Mouse (Mus musculus) heart, embryonic 16.5 days (tissue): ENCODE measurements around the gene Ddx54. TPM values are rescaled to one million over a fixed set of nuclear protein-coding genes. Genes with fewer than 3 reads are reported as not detected.

Experiments
- ATAC-seq: fragments of 200-750 bp; cut with Nextera tagmentation; replicated peaks from 2 replicates; pipeline ENCODE4 v1.8.0; 2017; ENCODE audit warnings: moderate number of reproducible peaks; ENCODE audit not compliant: insufficient read depth, low FRiP score; ENCODE audit errors: extremely low read depth
- H3K27ac ChIP-seq: fragments of 300-500 bp; sonication (generic); 2 replicates; pipeline ENCODE4 v1.5.1; 2014; ENCODE audit warnings: mild to moderate bottlenecking, low read length, control low read depth, moderate library complexity
- H3K27me3 ChIP-seq: fragments of 300-500 bp; sonication (generic); 2 replicates; pipeline ENCODE4 v1.6.1; 2014; ENCODE audit warnings: low read length, mixed read lengths; ENCODE audit not compliant: control insufficient read depth, insufficient read depth
- H3K36me3 ChIP-seq: fragments of 300-500 bp; sonication (generic); 2 replicates; pipeline ENCODE4 v1.6.1; 2014; ENCODE audit not compliant: control insufficient read depth, insufficient read depth
- H3K4me1 ChIP-seq: fragments of 300-500 bp; sonication (generic); 2 replicates; pipeline ENCODE4 v1.6.1; 2014; ENCODE audit warnings: low read length, mixed read lengths; ENCODE audit not compliant: control insufficient read depth, insufficient read depth
- H3K4me2 ChIP-seq: fragments of 300-500 bp; sonication (generic); 2 replicates; pipeline ENCODE4 v1.6.1; 2014; ENCODE audit warnings: low read depth, mild to moderate bottlenecking, control low read depth, low read length
- H3K4me3 ChIP-seq: fragments of 300-500 bp; sonication (generic); 2 replicates; pipeline ENCODE4 v1.5.1; 2014; ENCODE audit warnings: mild to moderate bottlenecking, control low read depth, low read length
- H3K9ac ChIP-seq: fragments of 300-500 bp; sonication (generic); 2 replicates; pipeline ENCODE4 v1.6.1; 2014; ENCODE audit warnings: low read length, control low read depth
- H3K9me3 ChIP-seq: fragments of 300-500 bp; sonication (generic); replicated peaks from 2 replicates; pipeline ENCODE4 v1.6.1; 2016; ENCODE audit warnings: low read length; ENCODE audit not compliant: control insufficient read depth
- WGBS: fragments of 180-500 bp; shearing (Covaris S2); extraction: QIAGEN DNeasy Blood & Tissue Kit; methylation state at CpG from one replicate; pipeline ENCODE4 v1.1.7; 2014; 5-methylcytosine and 5-hydroxymethylcytosine counted together
- polyA plus RNA-seq: library from polyadenylated mRNA; unstranded; fragments of >200 nt; fragmentation: Nextera tagmentation; extraction: Ambion mirVana; gene quantifications from 2 replicates; pipeline ENCODE4 v1.2.1, GENCODE M21; 2015

The Ddx54 gene
- polyA plus RNA-seq, 1 experiment from 2014 or later = 35.0 TPM

DNA sequence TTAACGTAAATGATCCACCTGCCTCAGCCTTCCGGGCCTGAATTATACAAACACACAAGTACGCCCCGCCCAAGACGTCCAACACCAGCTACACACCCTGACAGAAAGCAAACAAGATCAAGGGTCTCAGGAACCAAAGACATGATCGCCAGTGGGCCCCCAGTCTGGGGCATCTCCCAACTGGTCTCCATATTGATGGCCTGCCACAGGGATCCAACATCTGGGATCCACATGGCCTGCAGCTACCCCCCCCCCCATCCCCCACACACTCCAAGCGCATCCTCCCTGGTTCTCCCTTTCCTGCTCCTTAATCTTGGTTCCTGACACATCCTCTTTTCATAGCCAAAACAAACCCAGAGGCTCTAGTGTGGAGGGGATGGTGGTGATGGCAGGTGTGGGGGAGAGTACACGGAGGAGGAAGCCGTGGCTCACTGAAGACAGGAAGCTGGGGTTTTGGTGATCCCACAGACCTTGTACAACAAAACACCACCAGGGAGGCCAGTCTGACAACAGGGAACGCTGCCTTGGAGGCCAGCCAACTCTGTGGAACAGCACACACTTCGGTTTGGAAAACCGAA, 33.9 kb upstream of the Ddx54 start:
- H3K9me3 ChIP-seq = no peaks in the 10 kb centered on the region
- H3K27me3 ChIP-seq = no peaks in the 10 kb centered on the region
- H3K4me2 ChIP-seq = peak overlapping the region; percentile 42
- peak overlapping the region; percentile 78 for H3K27ac ChIP-seq
- peaks cover 22% of the 10 kb centered on the region for H3K4me1 ChIP-seq
- H3K4me3 ChIP-seq = no peak overlapping the region
- peak; percentile 61 for ATAC-seq
- 0 out of 2 replicates have a peak overlapping the region, but pooled peaks have one; percentile 9 for H3K9ac ChIP-seq
- WGBS = 44% methylated on average over 12 of the region's 12 CpGs
- peaks cover 12% of the 10 kb centered on the region; the same call in 1 of the 2 replicates for H3K36me3 ChIP-seq

DNA sequence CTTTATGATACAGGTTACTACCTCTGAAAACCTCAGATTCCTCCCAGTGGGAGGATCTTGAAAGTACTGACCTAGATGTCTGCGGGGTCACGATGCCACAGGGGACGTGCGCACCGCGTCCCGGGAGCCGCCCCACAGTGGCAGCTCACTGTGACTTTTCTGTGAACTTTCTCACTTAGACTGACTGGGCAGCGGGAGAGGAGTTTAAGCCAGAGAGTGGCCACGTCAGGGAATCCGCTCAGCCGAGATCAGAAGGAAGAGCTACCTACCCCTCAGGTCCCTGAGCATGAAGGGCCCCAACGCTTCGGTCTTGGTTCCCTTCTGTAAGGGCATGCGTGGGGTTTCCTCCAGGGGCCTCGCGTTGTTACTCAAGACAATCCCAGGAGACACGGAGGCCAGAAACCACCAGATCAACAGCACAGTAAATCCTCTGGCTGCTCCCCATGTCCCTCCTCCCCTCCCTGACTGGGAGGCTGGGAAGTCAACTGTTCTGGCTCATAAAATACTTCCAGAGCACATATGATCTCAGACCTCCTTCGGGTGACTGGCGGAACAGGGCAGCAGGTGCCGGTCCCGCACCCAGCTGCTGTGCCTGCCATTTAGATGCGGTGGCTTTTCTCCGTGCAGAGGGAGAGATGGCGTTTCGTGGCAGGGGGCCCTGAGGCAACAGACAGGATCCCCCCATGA, 33.2 kb upstream of the Ddx54 start:
- peaks cover 22% of the 10 kb centered on the region for H3K4me1 ChIP-seq
- H3K9me3 ChIP-seq = no peaks in the 10 kb centered on the region
- H3K9ac ChIP-seq = 0 out of 2 replicates have a peak overlapping the region, but pooled peaks have one; percentile 9
- no peak overlapping the region for H3K4me3 ChIP-seq
- ATAC-seq = no peak
- peak overlapping the region; percentile 78 for H3K27ac ChIP-seq
- no peaks in the 10 kb centered on the region for H3K27me3 ChIP-seq
- H3K4me2 ChIP-seq = peak overlapping the region; percentile 42
- 50% methylated on average over 26 of the region's 26 CpGs for WGBS
- H3K36me3 ChIP-seq = peaks cover 19% of the 10 kb centered on the region

DNA sequence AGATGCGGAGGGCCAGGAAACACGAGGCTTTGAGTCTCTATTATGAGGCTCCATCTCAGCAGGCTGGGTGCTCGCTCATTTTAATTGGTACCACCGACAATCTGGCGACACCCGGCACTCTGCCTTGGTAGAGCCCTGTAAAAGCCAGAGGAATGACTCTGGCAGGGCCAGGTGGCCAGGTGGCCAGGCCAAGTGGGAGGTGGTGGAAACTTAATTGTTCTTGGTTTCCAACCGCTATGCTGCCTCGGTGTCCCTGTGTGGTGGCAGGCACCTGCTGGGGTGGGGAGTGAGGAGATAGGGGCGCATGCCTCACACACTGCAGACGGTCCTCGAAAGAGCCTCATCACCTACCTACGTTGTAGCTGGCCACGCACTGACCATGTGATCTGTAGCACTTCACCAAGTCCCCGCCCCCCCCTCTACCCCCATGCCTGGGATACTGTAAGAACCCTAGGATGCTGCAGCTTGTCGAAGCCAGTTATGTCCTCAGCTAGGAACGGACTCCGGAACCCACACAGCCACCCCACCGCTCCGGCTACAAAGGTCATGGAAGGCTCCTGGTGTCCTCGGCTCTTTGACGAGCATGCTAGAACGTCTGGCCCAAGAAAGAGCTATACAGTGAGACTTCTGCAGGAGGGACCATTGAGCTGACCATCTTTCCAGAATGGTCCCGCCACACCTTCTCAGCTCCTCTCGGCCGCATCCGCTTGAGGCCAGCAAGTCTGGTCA, 32.5 kb upstream of the Ddx54 start:
- no peak overlapping the region for H3K4me3 ChIP-seq
- H3K36me3 ChIP-seq = peaks cover 26% of the 10 kb centered on the region
- no peaks in the 10 kb centered on the region for H3K9me3 ChIP-seq
- no peak overlapping the region; the same call in 1 of the 2 replicates for H3K27ac ChIP-seq
- H3K27me3 ChIP-seq = no peaks in the 10 kb centered on the region
- no peak overlapping the region for H3K9ac ChIP-seq
- WGBS = 86% methylated on average over 26 of the region's 26 CpGs
- no peak for ATAC-seq
- peaks cover 22% of the 10 kb centered on the region for H3K4me1 ChIP-seq
- H3K4me2 ChIP-seq = no peak overlapping the region

DNA sequence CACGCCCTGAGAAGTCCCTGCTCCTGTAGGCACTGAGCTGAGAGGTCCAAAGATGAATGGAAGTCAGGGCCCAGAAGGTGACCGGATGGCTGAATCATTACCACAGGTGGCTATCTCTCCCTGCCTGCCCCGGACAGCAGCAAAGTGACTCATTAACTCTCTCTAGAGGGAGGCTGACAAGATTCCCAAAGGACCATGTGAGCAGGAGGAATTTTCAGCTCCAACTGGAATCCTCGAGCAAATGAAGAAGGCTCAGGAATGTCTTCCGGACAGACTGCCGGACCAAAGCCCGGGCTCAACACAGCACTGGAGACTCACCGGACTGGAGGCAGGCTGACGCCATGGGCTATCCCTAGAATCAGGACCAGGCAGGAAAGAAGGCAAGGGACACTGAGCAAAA, 30.5 kb upstream of the Ddx54 start:
- peaks cover 27% of the 10 kb centered on the region for H3K36me3 ChIP-seq
- ATAC-seq = no peak

DNA sequence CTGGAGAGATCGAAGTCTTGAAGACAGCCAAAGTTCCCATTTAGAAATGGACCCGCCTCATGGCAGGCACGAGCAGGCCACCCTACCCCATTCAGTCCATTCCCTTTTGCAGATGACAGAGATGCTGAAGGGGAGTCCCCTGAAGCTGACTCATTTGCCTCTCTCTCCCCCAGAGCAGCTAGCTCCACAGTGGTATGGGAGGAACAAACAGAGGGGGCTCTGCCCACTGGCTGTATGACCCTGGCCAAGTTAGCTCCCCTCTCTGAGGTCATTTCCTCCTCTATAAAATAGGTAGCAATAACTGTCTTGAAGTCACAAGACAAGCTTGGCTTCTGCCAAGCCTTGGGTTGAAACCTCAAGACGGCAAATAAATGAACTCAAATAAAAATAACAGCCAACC, 29.0 kb upstream of the Ddx54 start:
- no peak overlapping the region for H3K4me2 ChIP-seq
- no peak overlapping the region for H3K4me3 ChIP-seq
- H3K9me3 ChIP-seq = no peaks in the 10 kb centered on the region
- H3K4me1 ChIP-seq = peaks cover 32% of the 10 kb centered on the region
- no peak for ATAC-seq
- H3K27me3 ChIP-seq = no peaks in the 10 kb centered on the region
- no peak overlapping the region for H3K9ac ChIP-seq
- H3K36me3 ChIP-seq = peaks cover 27% of the 10 kb centered on the region
- no peak overlapping the region for H3K27ac ChIP-seq
- WGBS = 86% methylated on average over 4 of the region's 4 CpGs

More for the DNA sequence above, 30.5 kb upstream of the Ddx54 start:
- Histone ChIP-seq H3K4me3 (no peak overlapping the region), H3K27me3 (no peaks in the 10 kb centered on the region), H3K27ac (no peak overlapping the region), H3K9ac (no peak overlapping the region), H3K9me3 (no peaks in the 10 kb centered on the region), H3K4me1 (peaks cover 32% of the 10 kb centered on the region), H3K4me2 (no peak overlapping the region)
- WGBS = 59% methylated on average over 9 of the region's 9 CpGs

DNA sequence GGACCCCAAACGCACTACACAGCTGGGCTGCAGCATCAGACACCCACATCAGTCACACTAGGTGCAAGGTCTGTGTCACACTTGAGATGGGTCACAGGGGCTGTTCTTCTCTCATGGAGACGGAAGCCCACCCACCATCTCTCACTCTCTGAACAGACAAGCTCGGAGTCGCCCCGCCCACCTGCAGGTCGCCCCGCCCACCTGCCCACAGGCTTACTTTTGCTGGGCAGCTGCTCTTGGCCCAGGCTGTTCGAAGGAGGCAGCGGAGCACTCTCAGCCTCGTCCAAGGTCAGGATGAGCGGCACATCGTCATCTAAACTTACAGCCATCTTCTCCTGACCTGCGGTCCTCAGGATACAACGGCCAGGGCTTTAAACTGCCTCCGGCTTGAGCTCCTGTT, 27.6 kb upstream of the Ddx54 start:
- ATAC-seq = no peak
- H3K27me3 ChIP-seq = no peaks in the 10 kb centered on the region
- WGBS = 62% methylated on average over 15 of the region's 15 CpGs
- no peak overlapping the region for H3K9ac ChIP-seq
- no peak overlapping the region for H3K4me2 ChIP-seq
- no peak overlapping the region for H3K4me3 ChIP-seq
- no peak overlapping the region for H3K27ac ChIP-seq
- H3K9me3 ChIP-seq = no peaks in the 10 kb centered on the region
- H3K4me1 ChIP-seq = peaks cover 22% of the 10 kb centered on the region
- H3K36me3 ChIP-seq = peaks cover 27% of the 10 kb centered on the region

DNA sequence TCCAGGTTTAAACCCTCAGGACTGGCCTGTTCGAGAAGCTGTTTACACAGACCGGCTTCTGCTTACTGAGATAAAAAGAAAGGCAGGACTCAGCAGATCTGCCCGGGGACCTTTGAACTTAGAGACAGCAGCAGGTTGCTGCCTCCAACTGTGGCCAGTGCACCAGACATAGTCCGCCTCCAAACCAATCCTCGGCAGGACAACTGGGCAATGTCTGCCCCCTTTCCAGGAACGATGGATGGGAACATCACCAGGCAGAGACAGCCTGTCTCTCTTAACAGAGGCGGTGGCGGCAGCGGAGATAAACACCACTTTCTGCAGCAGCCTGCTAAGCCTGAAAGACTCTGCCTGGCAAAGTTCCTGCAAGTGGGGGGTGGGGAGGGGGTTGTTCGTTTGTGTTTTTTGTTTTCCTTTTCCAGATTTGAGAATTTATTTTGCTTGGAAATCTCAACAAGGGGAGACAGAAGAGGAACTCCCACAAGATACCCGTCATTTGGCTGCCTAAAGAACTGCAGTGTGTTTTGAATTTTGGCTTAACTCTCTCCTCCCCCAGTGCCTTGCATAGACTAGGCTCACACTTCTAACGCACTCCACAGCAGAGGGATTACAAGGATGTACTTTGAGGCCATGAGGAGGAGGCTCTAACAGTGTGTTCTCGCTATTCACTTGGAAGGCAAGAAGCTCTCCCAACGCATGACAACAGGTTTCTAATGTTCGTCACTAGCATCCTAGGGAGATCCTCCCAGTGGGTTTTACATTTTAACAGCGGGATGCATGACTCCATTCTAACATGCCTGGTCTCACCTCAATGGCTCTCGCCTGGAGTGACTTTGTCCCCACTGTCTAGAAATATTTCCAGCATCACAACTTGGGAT, 25.6 kb upstream of the Ddx54 start:
- no peak for ATAC-seq
- H3K36me3 ChIP-seq = peaks cover 23% of the 10 kb centered on the region

DNA sequence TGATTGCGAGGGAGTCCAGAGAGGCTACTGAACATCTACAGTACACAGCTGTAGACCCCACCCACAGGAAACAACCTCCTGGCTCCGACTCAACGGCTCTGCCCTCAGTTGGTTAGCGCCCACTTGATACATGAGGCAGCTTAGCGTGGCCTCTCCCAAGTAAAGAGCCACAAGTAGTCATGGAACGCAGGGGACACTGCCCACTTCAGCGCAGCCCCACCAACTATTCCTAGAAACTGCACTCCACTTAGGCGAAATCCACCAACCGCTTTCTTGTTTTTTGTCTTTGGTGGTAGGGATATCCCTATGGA, 25.0 kb upstream of the Ddx54 start:
- peak overlapping the region; percentile 88 for H3K9ac ChIP-seq
- WGBS = 16% methylated on average over 9 of the region's 9 CpGs
- H3K27me3 ChIP-seq = no peaks in the 10 kb centered on the region
- peak overlapping the region; percentile 79 for H3K4me3 ChIP-seq
- peaks cover 22% of the 10 kb centered on the region for H3K4me1 ChIP-seq
- peaks cover 5% of the 10 kb centered on the region; the same call in 1 of the 2 replicates for H3K9me3 ChIP-seq
- H3K4me2 ChIP-seq = peak overlapping the region; percentile 81
- no peak for ATAC-seq
- H3K36me3 ChIP-seq = peaks cover 23% of the 10 kb centered on the region
- H3K27ac ChIP-seq = peak overlapping the region; percentile 74

More for the DNA sequence above, 25.6 kb upstream of the Ddx54 start:
- Histone ChIP-seq H3K27me3 (no peaks in the 10 kb centered on the region), H3K4me2 (peak overlapping the region; percentile 81), H3K9me3 (0 out of 2 replicates have a peak, but pooled peaks cover 2% of the 10 kb centered on the region), H3K4me3 (peak overlapping the region; percentile 79), H3K9ac (peak overlapping the region; percentile 11), H3K27ac (peak overlapping the region; percentile 74), H3K4me1 (peaks cover 22% of the 10 kb centered on the region)
- WGBS = 7% methylated on average over 17 of the region's 17 CpGs
